Mouse (Mus musculus) G1E (cell line): ENCODE data around the gene Gm5475. TPM values are rescaled to one million over a fixed set of nuclear protein-coding genes. Genes with fewer than 3 reads are reported as not detected.
A peak's percentile ranks its signal among the peaks of the same experiment; 100 is the strongest.
"Not testable (repeated sequence)": the region's sequence is repeated elsewhere in the genome, so short reads cannot be mapped to it uniquely, and the experiment has no call there.

Experiments used
- ATAC-seq: 2 replicates; pipeline ENCODE4 v1.8.0; 2016; ENCODE audit warnings: mild to moderate bottlenecking; ENCODE audit not compliant: insufficient number of reproducible peaks, poor library complexity, low FRiP score, severe bottlenecking; ENCODE audit errors: extremely low read depth
- DNase-seq: peaks from one replicate; pipeline ENCODE4 v3.0.0; 2012; ENCODE audit warnings: low spot score
- H3K27me3 ChIP-seq: 2 replicates; pipeline ENCODE4 v1.6.1; 2012; ENCODE audit warnings: mild to moderate bottlenecking, low read length, inconsistent platforms; ENCODE audit not compliant: insufficient read depth
- H3K36me3 ChIP-seq: replicated peaks from 2 replicates; pipeline ENCODE3; 2012; ENCODE audit warnings: mild to moderate bottlenecking, inconsistent platforms
- H3K4me1 ChIP-seq: 2 replicates; pipeline ENCODE4 v1.6.1; 2012; ENCODE audit warnings: low read depth, low read length, inconsistent platforms, mixed read lengths; ENCODE audit not compliant: insufficient read depth
- H3K4me3 ChIP-seq: 2 replicates; pipeline ENCODE4 v1.5.1; 2012; ENCODE audit warnings: low read depth, mild to moderate bottlenecking, inconsistent platforms, low read length, moderate library complexity, mixed read lengths
- H3K9me3 ChIP-seq: replicated peaks from 2 replicates; pipeline ENCODE4 v1.6.1; 2012; ENCODE audit warnings: inconsistent platforms
- CTCF ChIP-seq: IDR thresholded peaks from 2 replicates; pipeline ENCODE4 v1.5.1; 2012; ENCODE audit warnings: low read depth, low read length, inconsistent platforms, mixed read lengths
- GATA1 ChIP-seq: IDR thresholded peaks from 2 replicates; pipeline ENCODE4 v1.6.1; 2012; ENCODE audit warnings: borderline replicate concordance, low read length, inconsistent platforms, mixed read lengths
- GATA2 ChIP-seq: IDR thresholded peaks from 2 replicates; pipeline ENCODE4 v1.6.1; 2012; ENCODE audit warnings: low read depth, low read length, inconsistent platforms, borderline replicate concordance
- POLR2AphosphoS5 ChIP-seq: IDR thresholded peaks from 2 replicates; pipeline ENCODE4 v1.6.1; 2012; ENCODE audit warnings: low read depth, low read length, inconsistent platforms; ENCODE audit not compliant: insufficient replicate concordance
- TAL1 ChIP-seq: conservative IDR thresholded peaks from 2 replicates; pipeline ENCODE4 v1.6.1; 2012; ENCODE audit warnings: low read depth, low read length, inconsistent platforms, mixed read lengths
- polyA plus RNA-seq: library from polyadenylated mRNA; stranded (reverse); fragments of >175 nt; gene quantifications from 2 replicates; pipeline ENCODE4 v1.2.3, GENCODE M21; 2012
- total RNA-seq, 2 experiments: library from RNA; stranded (forward) in 1 of 2; stranded (reverse) in 1 of 2; fragments of 200-1000 nt in 1 of 2; fragments of >200 nt in 1 of 2; fragmentation: Nextera tagmentation in 1 of 2; gene quantifications; 2 replicates each; pipeline ENCODE4 v1.2.3; 2014 to 2017

Gm5475 gene
- total RNA-seq (2014; fragmentation: Nextera tagmentation) (not detected in 2 replicates), total RNA-seq (2017) (0.05 and 0.17 TPM in 2 replicates), polyA plus RNA-seq (not detected in 2 replicates)

GRCm38 (mm10) chr15:100421758-100422197, at the start of gene Gm5475:
Gene Gm5475, plus strand, starts transcription at chr15:100422147.
- not testable (repeated sequence) for H3K9me3 ChIP-seq, DNase-seq, ATAC-seq, H3K27me3 ChIP-seq
- H3K36me3 ChIP-seq = peaks cover 27% of the 10 kb centered on the region
- H3K4me3 ChIP-seq = peak within 1 kb of the TSS; percentile 94
- H3K4me1 ChIP-seq = peaks cover 60% of the 10 kb centered on the region

GRCm38 (mm10) chr15:100375066-100375465, 46.9 kb upstream of the Gm5475 start:
- ATAC-seq = no peak; the same call in 1 of the 2 replicates
- TF ChIP-seq TAL1 (no peak), CTCF (0 out of 2 replicates have a peak, but pooled peaks have one; percentile 5), POLR2AphosphoS5 (no peak)
- DNase-seq = no peak

DNA sequence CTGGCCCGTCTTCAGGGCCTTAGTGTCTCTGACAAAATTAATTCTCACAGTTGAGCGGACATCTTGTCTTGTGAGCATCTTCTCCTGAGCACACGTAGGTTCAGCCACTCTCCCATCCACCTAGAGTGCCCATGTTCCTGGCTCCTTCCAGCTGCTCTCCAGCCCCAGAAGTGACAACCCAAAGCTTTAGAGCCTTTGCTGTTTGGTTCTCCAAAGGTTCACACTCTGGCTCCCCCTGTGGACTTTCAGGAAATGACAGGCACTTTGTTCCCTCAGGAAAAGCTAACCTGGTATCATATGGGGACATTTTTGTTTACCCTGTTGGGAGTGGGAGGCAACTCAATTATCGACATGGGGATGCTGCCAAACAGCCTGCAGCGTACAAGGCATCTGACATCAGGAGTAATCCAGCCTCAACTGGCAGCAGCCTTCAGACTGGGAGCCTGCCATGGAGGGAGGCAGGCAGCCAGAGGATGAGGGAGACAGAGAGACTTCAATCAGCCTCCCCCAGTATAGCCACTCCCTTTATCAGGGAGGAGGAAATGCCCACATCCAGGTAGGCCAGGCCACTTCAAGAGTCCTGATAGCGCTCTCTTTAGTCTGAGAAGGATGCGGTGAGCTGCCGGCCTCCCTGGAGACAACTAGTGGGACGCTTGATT, 44.0 kb upstream of the Gm5475 start:
- H3K9me3 ChIP-seq, H3K4me3 ChIP-seq, H3K27me3 ChIP-seq, DNase-seq, H3K36me3 ChIP-seq: not testable (repeated sequence)
- ATAC-seq = peak; percentile 18; the same call in 1 of the 2 replicates
- H3K4me1 ChIP-seq = peaks cover 16% of the 10 kb centered on the region

More at GRCm38 (mm10) chr15:100375066-100375465, 46.9 kb upstream of the Gm5475 start:
- H3K4me3 ChIP-seq = no peak overlapping the region
- H3K36me3 ChIP-seq = no peaks in the 10 kb centered on the region
- peaks cover 9% of the 10 kb centered on the region for H3K27me3 ChIP-seq
- H3K4me1 ChIP-seq = peaks cover 15% of the 10 kb centered on the region
- H3K9me3 ChIP-seq = no peaks in the 10 kb centered on the region

GRCm38 (mm10) chr15:100379658-100380057, 42.3 kb upstream of the Gm5475 start:
- Histone ChIP-seq H3K9me3 (no peaks in the 10 kb centered on the region), H3K4me3 (no peak overlapping the region), H3K36me3 (no peaks in the 10 kb centered on the region), H3K4me1 (peaks cover 16% of the 10 kb centered on the region), H3K27me3 (no peaks in the 10 kb centered on the region)
- DNase-seq = no peak
- ATAC-seq = no peak
- TF ChIP-seq TAL1 = no peak
- TF ChIP-seq GATA1 = no peak
- TF ChIP-seq CTCF = no peak

- Histone ChIP-seq H3K36me3 (no peaks in the 10 kb centered on the region), H3K27me3 (no peaks in the 10 kb centered on the region), H3K4me3 (no peak overlapping the region), H3K9me3 (no peaks in the 10 kb centered on the region), H3K4me1 (peaks cover 16% of the 10 kb centered on the region)
- ATAC-seq = no peak
- no peak for TF ChIP-seq TAL1
- no peak for TF ChIP-seq POLR2AphosphoS5
- TF ChIP-seq GATA1 = no peak
- no peak for TF ChIP-seq GATA2
- TF ChIP-seq CTCF = no peak
- DNase-seq = no peak
Measured at GRCm38 (mm10) chr15:100380104-100380503, 41.8 kb upstream of the Gm5475 start.

GRCm38 (mm10) chr15:100385705-100386104, 36.2 kb upstream of the Gm5475 start:
- no peaks in the 10 kb centered on the region for H3K9me3 ChIP-seq
- no peak overlapping the region for H3K4me3 ChIP-seq
- H3K27me3 ChIP-seq = no peaks in the 10 kb centered on the region
- TF ChIP-seq TAL1 = no peak
- no peak for TF ChIP-seq GATA1
- TF ChIP-seq CTCF = no peak
- TF ChIP-seq POLR2AphosphoS5 = no peak
- TF ChIP-seq GATA2 = no peak
- H3K4me1 ChIP-seq = peaks cover 25% of the 10 kb centered on the region
- peaks cover 33% of the 10 kb centered on the region for H3K36me3 ChIP-seq
- ATAC-seq (no peak), DNase-seq (no peak)

GRCm38 (mm10) chr15:100387544-100388223, 34.3 kb upstream of the Gm5475 start:
- H3K36me3 ChIP-seq = peaks cover 48% of the 10 kb centered on the region
- H3K27me3 ChIP-seq = no peaks in the 10 kb centered on the region
- TF ChIP-seq GATA1 = no peak
- TF ChIP-seq GATA2 = no peak
- TF ChIP-seq TAL1 = no peak
- TF ChIP-seq POLR2AphosphoS5 = no peak
- no peak for TF ChIP-seq CTCF
- H3K4me1 ChIP-seq = peaks cover 45% of the 10 kb centered on the region
- no peak for ATAC-seq
- DNase-seq = no peak
- no peaks in the 10 kb centered on the region for H3K9me3 ChIP-seq
- no peak overlapping the region for H3K4me3 ChIP-seq
